Mouse (Mus musculus) v-Abl transformed pro-B cells (cell line): ENCODE data around the gene Gm4881.

Experiments
- in situ Hi-C, 2 experiments: fragments of 400-800 bp; cut with MboI; formaldehyde crosslinking; loops; one replicate each; pipeline ENCODE4 v1.15.1; 2025; ENCODE audit not compliant: unreplicated experiment in 2 of 2

The Gm4881 gene

DNA sequence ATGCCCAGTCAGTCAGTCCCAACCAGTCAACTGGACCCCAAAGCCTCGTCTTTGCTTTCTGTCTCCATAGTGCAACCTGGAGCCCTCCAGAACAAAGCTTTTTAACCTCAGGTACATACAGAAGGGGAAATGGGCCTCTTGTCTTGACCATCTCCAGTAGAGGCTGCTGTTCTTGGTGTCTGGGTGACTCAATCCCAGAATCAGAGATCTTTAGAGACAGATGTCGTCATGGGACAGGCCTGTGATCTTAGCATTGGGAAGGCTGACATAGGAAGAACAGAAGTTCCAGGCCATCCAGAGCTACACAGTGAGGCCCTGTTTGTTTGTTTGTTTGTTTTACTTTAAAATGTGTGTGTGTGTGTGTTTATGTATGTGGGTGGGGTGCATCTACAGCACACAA is 20.0 kb upstream of the Gm4881 start:
- in situ Hi-C loops = loop anchor here in 1 of 2 experiments (25.0 kb wide), 1 partner anchor 652 kb away; the partner anchor contains the start of genes Zfp61 and Zfp94

DNA sequence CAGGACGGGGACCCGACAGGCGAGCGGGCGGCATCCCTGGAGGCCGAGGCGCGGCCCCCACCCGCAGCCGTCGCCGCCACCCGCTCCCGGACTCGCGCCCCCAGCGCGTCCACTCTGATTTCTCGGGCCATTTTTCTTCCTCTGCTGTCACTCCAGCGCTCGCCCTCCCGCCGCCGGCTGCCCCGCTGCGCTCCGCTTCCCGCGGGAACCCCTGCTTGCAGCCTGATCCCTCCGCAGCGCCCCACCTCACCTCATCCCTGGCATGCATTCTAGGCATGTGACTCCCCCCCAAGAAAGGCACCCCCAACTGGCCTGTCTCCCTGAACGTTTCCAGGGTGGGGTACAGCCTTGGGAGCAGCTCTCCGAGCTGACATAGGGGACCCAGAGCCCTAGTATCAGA is 10.9 kb upstream of the Gm4881 start:
- in situ Hi-C loops = loop anchor here in 1 of 2 experiments (25.0 kb wide), 1 partner anchor 643 kb away; the partner anchor contains the start of genes Zfp61 and Zfp94

- in situ Hi-C loops = loop anchor here (5.0 to 25.0 kb wide), 2 partner anchors 47 to 642 kb away; partner anchors contain the start of genes Zfp61 (in 1 of the 2) and Zfp94 (in 1 of the 2)
These were observed 10.2 kb upstream of the Gm4881 start for GRCm38 (mm10) chr7:24954450-24954849.

GRCm38 (mm10) chr7:24953966-24954365 is 9.7 kb upstream of the Gm4881 start:
- in situ Hi-C loops = loop anchor here (5.0 to 25.0 kb wide), 2 partner anchors 47 to 642 kb away; partner anchors contain the start of genes Zfp61 (in 1 of the 2) and Zfp94 (in 1 of the 2)

DNA sequence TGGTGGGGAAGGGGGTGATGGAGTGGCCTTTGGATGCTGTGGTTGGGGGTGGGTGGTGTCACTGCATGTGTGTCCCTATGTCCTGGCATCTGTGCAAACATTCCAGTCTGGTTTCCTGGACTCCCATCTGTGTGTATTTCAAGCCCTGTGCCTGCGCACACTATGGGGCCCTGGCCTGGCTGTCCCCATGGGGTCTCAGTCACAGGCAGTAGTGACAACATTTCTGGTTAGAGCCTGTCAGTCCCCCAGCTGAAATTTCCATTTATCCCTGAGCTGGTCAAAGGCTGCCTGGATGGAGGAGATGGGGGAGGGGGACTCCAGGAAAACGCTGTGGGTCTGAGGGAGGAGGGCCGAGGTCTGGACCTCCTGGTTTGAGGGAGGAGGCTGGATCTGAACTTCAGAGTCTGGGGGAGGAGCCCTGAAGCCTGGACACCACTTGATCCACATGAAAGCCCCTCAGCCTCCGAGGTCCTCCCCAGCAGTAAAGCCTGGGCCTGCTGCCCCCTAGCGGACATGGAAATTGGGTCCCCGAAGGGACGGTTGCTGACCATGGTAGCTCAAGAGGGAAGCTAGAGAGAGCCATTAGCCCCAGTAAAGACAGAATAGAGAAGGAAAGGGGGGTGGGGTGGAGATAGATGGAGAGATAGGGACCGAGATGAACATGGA is 5.8 kb upstream of the Gm4881 start:
- in situ Hi-C loops = loop anchor here (5.0 to 25.0 kb wide), 2 partner anchors 43 to 638 kb away; partner anchors contain the start of genes Zfp61 (in 1 of the 2) and Zfp94 (in 1 of the 2)

DNA sequence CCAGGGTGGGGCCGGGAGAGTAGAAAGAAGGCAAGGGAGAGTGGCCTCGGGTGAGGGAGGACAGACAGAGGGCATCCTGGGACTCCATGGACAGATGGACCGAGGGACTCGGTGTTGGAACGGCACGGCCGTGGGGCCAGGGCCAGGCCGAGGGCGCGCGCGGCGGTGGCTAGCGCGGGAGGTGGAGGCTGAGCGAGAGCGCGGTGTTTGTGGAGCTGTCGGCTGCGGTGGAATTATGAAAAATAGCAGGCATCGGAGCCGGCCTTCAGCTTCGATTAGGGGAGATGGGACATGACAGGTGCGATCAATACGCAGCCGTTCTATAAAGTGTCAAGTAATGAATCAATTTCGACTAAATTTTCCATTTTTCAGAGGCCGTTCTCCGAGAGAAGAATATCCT is 4.5 kb upstream of the Gm4881 start:
- in situ Hi-C loops = no loop called here

DNA sequence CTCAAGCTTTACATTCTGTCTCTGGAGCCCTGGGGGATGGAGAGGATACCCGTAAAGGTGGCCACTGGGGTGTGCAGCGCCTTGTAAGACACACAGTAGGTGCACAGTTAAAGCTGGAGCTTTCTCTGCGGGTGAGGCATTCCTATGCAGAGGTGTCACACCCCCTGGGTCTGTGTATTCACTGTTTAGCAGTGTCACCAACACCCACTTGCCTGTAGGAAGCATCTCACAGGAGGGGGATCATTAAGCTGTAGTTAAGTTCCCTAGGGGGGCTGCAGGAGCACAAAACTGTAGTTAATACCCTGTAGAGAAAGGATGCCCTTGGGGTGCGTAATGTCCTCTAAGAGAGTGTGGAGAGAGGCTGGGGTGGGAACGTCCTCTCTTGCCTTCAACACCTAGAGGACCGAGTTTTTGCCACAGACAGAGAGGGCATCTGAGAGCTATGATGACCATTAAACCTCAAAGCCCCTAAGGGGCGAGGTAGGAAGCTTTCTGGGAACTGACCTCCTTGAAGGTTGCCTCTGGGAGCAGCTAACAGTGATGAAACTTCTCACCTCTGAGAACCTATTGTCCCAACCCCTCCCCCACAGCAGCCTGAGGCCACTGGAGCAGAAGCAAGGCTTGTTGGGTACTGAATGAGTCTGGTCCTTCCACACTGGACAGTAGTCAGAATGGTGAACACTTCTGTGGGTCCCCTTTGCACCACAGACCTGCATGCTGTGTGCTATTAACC is 3.2 kb upstream of the Gm4881 start:
- in situ Hi-C loops = no loop called here

DNA sequence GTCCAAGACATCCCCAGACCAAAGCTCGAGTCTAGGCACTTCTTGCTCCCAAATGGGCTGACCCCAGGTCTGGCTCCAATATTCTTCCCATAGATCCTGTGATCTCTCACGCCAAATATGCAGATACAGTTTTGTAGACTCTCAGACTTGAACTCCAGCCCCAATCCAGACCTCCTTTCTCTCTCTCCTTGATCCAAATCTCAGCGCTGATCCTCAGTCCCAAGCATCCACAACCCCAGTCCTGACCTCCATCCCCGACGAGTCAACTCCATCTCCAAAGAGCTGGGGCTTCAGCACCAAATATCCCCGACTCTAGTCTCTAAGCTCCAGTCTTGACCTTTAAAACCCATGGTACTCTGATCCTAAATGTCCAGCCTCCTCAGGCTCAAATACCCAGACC is 653 bp downstream of the Gm4881 start:
- in situ Hi-C loops = no loop called here

DNA sequence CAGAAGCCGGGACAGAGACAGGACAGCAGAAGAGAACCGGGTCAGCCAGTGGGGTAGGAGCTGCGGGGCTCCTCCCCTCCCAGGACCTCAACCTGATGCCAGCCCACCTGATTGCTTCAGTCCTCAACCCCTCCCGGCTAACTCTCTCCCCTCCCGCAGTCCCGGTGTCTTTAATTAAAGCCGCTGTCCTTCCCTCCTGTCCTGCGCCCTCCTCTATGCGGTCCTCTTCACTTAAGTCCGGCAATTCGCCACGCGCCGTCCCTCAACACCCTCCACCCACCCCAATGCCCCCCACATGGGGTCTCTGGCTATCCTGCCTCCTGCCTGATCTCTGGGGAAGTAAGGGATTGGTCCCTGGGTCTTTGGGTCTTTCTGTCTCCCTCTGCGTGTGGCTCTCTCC is 12.6 kb downstream of the Gm4881 start:
- in situ Hi-C loops = no loop called here

- in situ Hi-C loops = no loop called here
These were observed 13.8 kb downstream of the Gm4881 start for GRCm38 (mm10) chr7:24930475-24930874.

- in situ Hi-C loops = loop anchor here in 1 of 2 experiments (5.0 kb wide), 1 partner anchor 32 kb away; no protein-coding TSS in a partner anchor
These were observed 24.6 kb downstream of the Gm4881 start for GRCm38 (mm10) chr7:24919728-24920127.

DNA sequence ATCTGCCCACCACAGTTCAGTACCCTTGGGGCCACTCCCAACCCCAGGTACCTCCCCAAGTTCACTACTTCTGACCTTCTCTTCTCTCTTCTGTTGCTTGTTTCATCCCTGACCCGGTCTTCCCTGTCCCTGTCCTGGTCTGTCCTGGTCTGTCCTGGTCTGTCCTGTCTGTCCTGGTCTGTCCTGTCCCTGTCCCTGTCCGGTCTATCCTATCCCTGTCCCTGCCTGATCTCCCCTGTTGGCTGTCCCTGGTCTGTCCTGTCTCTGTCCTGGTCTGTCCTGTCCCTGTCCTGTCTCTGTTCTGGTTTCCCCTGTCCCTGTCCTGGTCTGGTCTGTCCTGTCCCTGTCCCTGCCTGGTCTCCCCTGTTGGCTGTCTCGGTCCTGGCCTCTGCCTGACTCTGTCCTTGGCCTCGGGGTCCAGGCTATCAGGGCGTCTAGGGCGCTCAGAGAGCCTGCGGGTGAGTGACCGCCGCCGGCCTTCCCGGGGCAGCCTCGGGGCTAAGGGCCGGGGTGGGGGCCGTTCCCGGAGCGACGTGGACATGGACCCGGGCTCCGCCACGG is 25.5 kb downstream of the Gm4881 start:
- in situ Hi-C loops = no loop called here

DNA sequence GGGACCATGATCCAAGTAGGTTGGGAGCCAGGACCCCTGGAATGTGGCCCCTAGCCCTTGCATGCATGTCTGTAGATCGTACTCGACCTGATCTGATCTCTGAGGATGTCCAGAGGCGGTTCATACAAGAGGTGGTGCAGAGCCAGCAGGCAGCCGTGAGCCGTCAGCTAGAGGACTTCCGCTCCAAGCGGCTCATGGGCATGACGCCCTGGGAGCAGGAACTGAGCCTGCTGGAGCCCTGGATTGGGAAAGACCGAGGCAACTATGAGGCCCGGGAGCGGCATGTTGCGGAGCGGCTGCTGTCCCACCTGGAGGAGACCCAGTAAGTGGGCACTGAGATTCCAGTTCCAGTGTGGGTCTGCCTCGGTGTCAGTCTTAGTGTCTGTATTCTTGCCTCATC is 31.8 kb downstream of the Gm4881 start:
- in situ Hi-C loops = no loop called here

DNA sequence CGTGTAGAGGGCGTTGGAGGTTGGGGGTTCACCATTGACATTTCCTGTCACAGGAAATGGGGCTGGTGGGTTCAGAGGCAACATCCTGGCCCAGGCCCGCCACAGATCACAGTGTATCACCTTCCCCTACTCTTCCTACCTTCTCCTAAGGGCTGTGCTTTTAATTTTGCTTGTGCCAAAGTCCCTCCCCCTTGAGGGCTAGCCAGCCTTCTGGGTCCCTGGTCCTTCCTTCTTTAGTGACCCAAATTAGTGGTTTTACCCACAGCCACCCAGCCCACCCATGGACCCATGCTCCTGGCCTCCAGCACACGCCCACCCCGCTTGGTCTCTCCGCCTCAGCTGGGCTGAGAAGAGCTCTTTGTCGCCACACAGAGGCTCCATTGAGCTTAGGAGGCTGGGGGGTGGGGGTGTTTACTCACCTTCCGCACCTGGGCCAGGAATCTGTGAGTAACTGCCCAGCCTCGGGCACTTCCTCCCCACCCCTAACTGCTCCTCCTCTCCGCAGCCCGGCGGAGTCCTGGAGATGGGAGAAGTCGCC is 37.0 kb downstream of the Gm4881 start:
- in situ Hi-C loops = loop anchor here (5.0 to 10.0 kb wide), 3 partner anchors 45 to 848 kb away; partner anchors contain the start of gene Hnrnpul1 (in 1 of the 2)

- in situ Hi-C loops = loop anchor here (5.0 to 10.0 kb wide), 3 partner anchors 46 to 848 kb away; partner anchors contain the start of gene Hnrnpul1 (in 1 of the 2)
These were observed 37.7 kb downstream of the Gm4881 start for GRCm38 (mm10) chr7:24906551-24906950.

DNA sequence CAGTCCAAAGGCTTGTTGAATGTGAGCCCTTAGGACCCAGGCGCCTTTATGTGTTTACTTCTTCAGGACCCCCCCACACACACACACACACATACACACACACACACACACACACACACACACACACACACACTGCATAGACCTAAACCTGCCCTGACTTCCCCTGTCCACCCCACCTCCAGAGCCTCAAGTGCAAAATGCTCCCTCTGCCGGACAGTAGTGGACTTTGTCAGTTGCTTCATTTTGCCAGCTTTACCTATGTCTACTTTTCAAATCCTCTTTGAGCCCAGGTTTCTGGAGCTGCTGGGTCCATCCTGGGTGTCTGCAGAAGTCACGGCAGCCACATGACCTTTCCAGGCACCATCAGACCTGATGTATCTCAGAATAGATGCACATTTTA is 39.4 kb downstream of the Gm4881 start:
- in situ Hi-C loops = loop anchor here (5.0 to 10.0 kb wide), 3 partner anchors 47 to 850 kb away; partner anchors contain the start of gene Hnrnpul1 (in 1 of the 2)

DNA sequence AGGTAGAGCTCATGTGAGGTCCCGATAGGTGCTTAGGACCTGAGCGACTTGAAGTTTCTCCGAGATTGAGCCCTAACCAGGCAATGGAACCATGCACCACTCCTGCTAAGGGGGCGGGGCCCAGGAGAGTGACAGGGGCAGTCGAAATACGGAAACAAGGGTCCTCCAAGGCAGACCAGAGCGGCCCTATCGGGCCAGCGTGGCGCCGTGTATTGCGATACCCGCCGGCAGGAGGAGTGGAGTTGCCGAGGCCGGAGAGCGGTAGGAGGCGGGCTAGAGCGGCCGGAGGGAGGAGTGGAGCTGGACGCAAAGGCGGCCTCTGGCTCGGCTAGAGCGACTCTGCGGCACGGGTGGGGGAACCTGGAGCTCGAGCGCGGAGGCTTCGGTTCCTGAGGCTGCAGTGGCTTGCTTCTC is 40.2 kb downstream of the Gm4881 start:
- in situ Hi-C loops = loop anchor here in 1 of 2 experiments (10.0 kb wide), 2 partner anchors 349 to 851 kb away; partner anchors contain the start of gene Hnrnpul1

GRCm38 (mm10) chr7:24903444-24903825 is 40.9 kb downstream of the Gm4881 start:
- in situ Hi-C loops = loop anchor here in 1 of 2 experiments (10.0 kb wide), 2 partner anchors 349 to 851 kb away; partner anchors contain the start of gene Hnrnpul1

GRCm38 (mm10) chr7:24902630-24903443 is 41.5 kb downstream of the Gm4881 start, which contains the start of gene Arhgef1:
Gene Arhgef1, plus strand, starts transcription at chr7:24902912.
- in situ Hi-C loops = loop anchor here in 1 of 2 experiments (10.0 kb wide), 2 partner anchors 348 to 852 kb away; partner anchors contain the start of gene Hnrnpul1
